Mouse (Mus musculus) CD4-positive helper T cell, adult 2 months (primary cell): ENCODE data around the gene Mtss1l.

Experiments used
- DNase-seq: peaks from one replicate; pipeline ENCODE4 v3.0.0-alpha.2; 2012; ENCODE audit warnings: low read depth, missing footprints, low spot score

Mtss1l gene

GRCm38 (mm10) chr8:110738591-110739195, 17.4 kb downstream of the Mtss1l start:
- DNase-seq, result no peak

- DNase-seq, result no peak
These were observed 19.4 kb downstream of the Mtss1l start for GRCm38 (mm10) chr8:110740629-110741175.

GRCm38 (mm10) chr8:110741816-110742451, 20.7 kb downstream of the Mtss1l start:
- DNase-seq, result no peak

- DNase-seq, result no peak
These were observed 21.2 kb downstream of the Mtss1l start for GRCm38 (mm10) chr8:110742452-110742818.

GRCm38 (mm10) chr8:110745162-110745561, 23.9 kb downstream of the Mtss1l start:
- no peak for DNase-seq

- DNase-seq, result no peak
These were observed 25.4 kb downstream of the Mtss1l start for GRCm38 (mm10) chr8:110746661-110747060.

GRCm38 (mm10) chr8:110749500-110750170, 28.4 kb downstream of the Mtss1l start:
- DNase-seq, result peak; percentile 57

- no peak for DNase-seq
These were observed 29.0 kb downstream of the Mtss1l start for GRCm38 (mm10) chr8:110750269-110750668.

- DNase-seq, result no peak
These were observed 30.2 kb downstream of the Mtss1l start for GRCm38 (mm10) chr8:110751490-110751889.

- no peak for DNase-seq
These were observed 33.4 kb downstream of the Mtss1l start for GRCm38 (mm10) chr8:110754713-110755112.

GRCm38 (mm10) chr8:110755511-110756170, 34.4 kb downstream of the Mtss1l start:
- DNase-seq, result no peak

GRCm38 (mm10) chr8:110756196-110756595, 34.9 kb downstream of the Mtss1l start:
- DNase-seq, result no peak

- DNase-seq, result no peak
These were observed 39.1 kb downstream of the Mtss1l start for GRCm38 (mm10) chr8:110760280-110760940.

- DNase-seq, result no peak
These were observed 39.9 kb downstream of the Mtss1l start for GRCm38 (mm10) chr8:110761185-110761584.

- no peak for DNase-seq
These were observed 40.7 kb downstream of the Mtss1l start for GRCm38 (mm10) chr8:110761988-110762387.

GRCm38 (mm10) chr8:110764671-110765070, 43.4 kb downstream of the Mtss1l start:
- no peak for DNase-seq

- no peak for DNase-seq
These were observed 46.0 kb downstream of the Mtss1l start for GRCm38 (mm10) chr8:110767261-110767660.

GRCm38 (mm10) chr8:110772452-110772851, 51.2 kb downstream of the Mtss1l start:
- no peak for DNase-seq

GRCm38 (mm10) chr8:110774047-110774446, 52.8 kb downstream of the Mtss1l start:
- DNase-seq, result no peak

GRCm38 (mm10) chr8:110774725-110775124, 53.4 kb downstream of the Mtss1l start:
- DNase-seq, result no peak

- DNase-seq, result no peak
These were observed 54.0 kb downstream of the Mtss1l start for GRCm38 (mm10) chr8:110775316-110775715.

- DNase-seq, result no peak
These were observed 54.4 kb downstream of the Mtss1l start for GRCm38 (mm10) chr8:110775721-110776120.
